Mouse (Mus musculus): ENCODE data around the gene Myo15b. TPM values are rescaled to one million over a fixed set of nuclear protein-coding genes. Genes with fewer than 3 reads are reported as not detected.
"Not testable (repeated sequence)": the region's sequence is repeated elsewhere in the genome, so short reads cannot be mapped to it uniquely, and the experiment has no call there.

Gene Myo15b
- polyA plus RNA-seq, 1 experiment from 2014 or later, result 0.12 TPM

- Histone ChIP-seq H3K4me1 (no peaks in the 10 kb centered on the region), H3K27me3 (replicated peaks) (no peaks in the 10 kb centered on the region), H3K9ac (replicated peaks) (no peak overlapping the region), H3K36me3 (no peaks in the 10 kb centered on the region), H3K4me3 (replicated peaks) (no peak overlapping the region), H3K9me3 (replicated peaks) (no peaks in the 10 kb centered on the region), H3K27ac (replicated peaks) (no peak overlapping the region), H3K4me2 (no peak overlapping the region)
- 96% methylated on average over 2 of the region's 2 CpGs for WGBS
- ATAC-seq (ENCODE audit: low FRiP score), result no peak
Measured at GRCm38 (mm10) chr11:115845819-115846218, 12.4 kb upstream of the Myo15b start.

- Histone ChIP-seq H3K4me1 (peaks cover 15% of the 10 kb centered on the region), H3K9ac (replicated peaks) (no peak overlapping the region), H3K4me2 (no peak overlapping the region), H3K27me3 (replicated peaks) (peaks cover 24% of the 10 kb centered on the region), H3K36me3 (no peaks in the 10 kb centered on the region), H3K9me3 (replicated peaks) (no peaks in the 10 kb centered on the region), H3K27ac (replicated peaks) (no peak overlapping the region), H3K4me3 (replicated peaks) (no peak overlapping the region)
- 86% methylated on average over 6 of the region's 6 CpGs for WGBS
- no peak for ATAC-seq (ENCODE audit: low FRiP score)
Measured at GRCm38 (mm10) chr11:115854674-115855073, 3.5 kb upstream of the Myo15b start.

- H3K4me2 ChIP-seq; H3K4me3 ChIP-seq (replicated peaks); H3K9me3 ChIP-seq (replicated peaks); H3K27ac ChIP-seq (replicated peaks); H3K36me3 ChIP-seq; ATAC-seq (ENCODE audit: low FRiP score); H3K9ac ChIP-seq (replicated peaks): not testable (repeated sequence)
- Histone ChIP-seq H3K27me3 (replicated peaks) (peaks cover 49% of the 10 kb centered on the region), H3K4me1 (peaks cover 20% of the 10 kb centered on the region)
- WGBS, result 96% methylated on average over 4 of the region's 4 CpGs
Measured at GRCm38 (mm10) chr11:115857146-115857545, 1.1 kb upstream of the Myo15b start.

GRCm38 (mm10) chr11:115857936-115858335, 270 bp upstream of the Myo15b start:
- no peak overlapping the region for H3K9ac ChIP-seq (replicated peaks)

GRCm38 (mm10) chr11:115859143-115859945, 1.1 kb downstream of the Myo15b start:
- peak overlapping the region; percentile 25 for H3K4me3 ChIP-seq (replicated peaks)
- H3K27ac ChIP-seq (replicated peaks), result no peak overlapping the region
- 1% methylated on average over 75 of the region's 75 CpGs for WGBS
- no peak overlapping the region for H3K9ac ChIP-seq (replicated peaks)
- no peaks in the 10 kb centered on the region for H3K9me3 ChIP-seq (replicated peaks)
- peaks cover 54% of the 10 kb centered on the region for H3K27me3 ChIP-seq (replicated peaks)
- H3K36me3 ChIP-seq, result no peaks in the 10 kb centered on the region
- peak overlapping the region; percentile 51 for H3K4me2 ChIP-seq
- H3K4me1 ChIP-seq, result peaks cover 20% of the 10 kb centered on the region
- peak; percentile 61; the same call in 1 of the 2 replicates for ATAC-seq (ENCODE audit: low FRiP score)

More at GRCm38 (mm10) chr11:115857936-115858335, 270 bp upstream of the Myo15b start:
- H3K4me3 ChIP-seq (replicated peaks), result no peak overlapping the region
- peaks cover 51% of the 10 kb centered on the region for H3K27me3 ChIP-seq (replicated peaks)
- H3K4me1 ChIP-seq, result peaks cover 20% of the 10 kb centered on the region
- no peaks in the 10 kb centered on the region for H3K9me3 ChIP-seq (replicated peaks)
- H3K36me3 ChIP-seq, result no peaks in the 10 kb centered on the region
- H3K4me2 ChIP-seq, result no peak overlapping the region
- 47% methylated on average over 13 of the region's 13 CpGs for WGBS
- no peak overlapping the region for H3K27ac ChIP-seq (replicated peaks)
- no peak for ATAC-seq (ENCODE audit: low FRiP score)

- H3K4me1 ChIP-seq, result peaks cover 13% of the 10 kb centered on the region
- WGBS, result 89% methylated on average over 8 of the region's 8 CpGs
- no peak for ATAC-seq (ENCODE audit: low FRiP score)
- no peak overlapping the region for H3K4me3 ChIP-seq (replicated peaks)
- no peak overlapping the region for H3K4me2 ChIP-seq
- H3K27me3 ChIP-seq (replicated peaks), result peaks cover 38% of the 10 kb centered on the region
- H3K9ac ChIP-seq (replicated peaks), result no peak overlapping the region
- no peaks in the 10 kb centered on the region for H3K36me3 ChIP-seq
- no peak overlapping the region for H3K27ac ChIP-seq (replicated peaks)
- H3K9me3 ChIP-seq (replicated peaks), result no peaks in the 10 kb centered on the region
Measured at GRCm38 (mm10) chr11:115863895-115864294, 5.7 kb downstream of the Myo15b start.

GRCm38 (mm10) chr11:115869393-115869792, 11.2 kb downstream of the Myo15b start:
- no peak for ATAC-seq (ENCODE audit: low FRiP score)
- Histone ChIP-seq H3K4me3 (replicated peaks) (no peak overlapping the region), H3K4me2 (no peak overlapping the region), H3K27ac (replicated peaks) (no peak overlapping the region), H3K27me3 (replicated peaks) (no peaks in the 10 kb centered on the region; the same call in 1 of the 2 replicates), H3K9me3 (replicated peaks) (no peaks in the 10 kb centered on the region), H3K9ac (replicated peaks) (no peak overlapping the region), H3K4me1 (no peaks in the 10 kb centered on the region), H3K36me3 (no peaks in the 10 kb centered on the region)
- WGBS, result 85% methylated on average over 8 of the region's 8 CpGs

GRCm38 (mm10) chr11:115872437-115872836, 14.2 kb downstream of the Myo15b start:
- H3K4me2 ChIP-seq, result no peak overlapping the region
- H3K36me3 ChIP-seq, result no peaks in the 10 kb centered on the region
- H3K4me3 ChIP-seq (replicated peaks), result no peak overlapping the region
- H3K4me1 ChIP-seq, result no peaks in the 10 kb centered on the region
- H3K27me3 ChIP-seq (replicated peaks), result no peaks in the 10 kb centered on the region
- no peak overlapping the region for H3K27ac ChIP-seq (replicated peaks)
- 57% methylated on average over 4 of the region's 4 CpGs for WGBS
- H3K9ac ChIP-seq (replicated peaks), result no peak overlapping the region
- ATAC-seq (ENCODE audit: low FRiP score), result no peak
- no peaks in the 10 kb centered on the region for H3K9me3 ChIP-seq (replicated peaks)

- Histone ChIP-seq H3K9me3 (replicated peaks) (no peaks in the 10 kb centered on the region), H3K4me2 (no peak overlapping the region), H3K36me3 (no peaks in the 10 kb centered on the region), H3K9ac (replicated peaks) (no peak overlapping the region), H3K27me3 (replicated peaks) (no peaks in the 10 kb centered on the region), H3K27ac (replicated peaks) (no peak overlapping the region), H3K4me1 (no peaks in the 10 kb centered on the region), H3K4me3 (replicated peaks) (no peak overlapping the region)
- ATAC-seq (ENCODE audit: low FRiP score), result no peak
- WGBS, result 89% methylated on average over 3 of the region's 3 CpGs
Measured at GRCm38 (mm10) chr11:115875935-115876334, 17.7 kb downstream of the Myo15b start.

GRCm38 (mm10) chr11:115876438-115876837, 18.2 kb downstream of the Myo15b start:
- no peaks in the 10 kb centered on the region for H3K4me1 ChIP-seq
- no peak overlapping the region for H3K4me3 ChIP-seq (replicated peaks)
- H3K4me2 ChIP-seq, result no peak overlapping the region
- ATAC-seq (ENCODE audit: low FRiP score), result no peak
- H3K9me3 ChIP-seq (replicated peaks), result no peaks in the 10 kb centered on the region
- H3K27me3 ChIP-seq (replicated peaks), result no peaks in the 10 kb centered on the region
- H3K9ac ChIP-seq (replicated peaks), result no peak overlapping the region
- H3K36me3 ChIP-seq, result no peaks in the 10 kb centered on the region
- no peak overlapping the region for H3K27ac ChIP-seq (replicated peaks)
- WGBS, result 84% methylated on average over 5 of the region's 5 CpGs

GRCm38 (mm10) chr11:115877174-115877755, 19.1 kb downstream of the Myo15b start:
- Histone ChIP-seq H3K4me3 (replicated peaks) (no peak overlapping the region), H3K4me1 (no peaks in the 10 kb centered on the region), H3K4me2 (no peak overlapping the region), H3K27me3 (replicated peaks) (no peaks in the 10 kb centered on the region), H3K9me3 (replicated peaks) (no peaks in the 10 kb centered on the region), H3K36me3 (no peaks in the 10 kb centered on the region), H3K27ac (replicated peaks) (no peak overlapping the region), H3K9ac (replicated peaks) (no peak overlapping the region)
- 61% methylated on average over 6 of the region's 6 CpGs for WGBS
- no peak for ATAC-seq (ENCODE audit: low FRiP score)

- ATAC-seq (ENCODE audit: low FRiP score), result no peak
- H3K27ac ChIP-seq (replicated peaks), result no peak overlapping the region
- no peak overlapping the region for H3K4me3 ChIP-seq (replicated peaks)
- H3K36me3 ChIP-seq, result no peaks in the 10 kb centered on the region
- H3K27me3 ChIP-seq (replicated peaks), result no peaks in the 10 kb centered on the region; the same call in 1 of the 2 replicates
- no peaks in the 10 kb centered on the region for H3K9me3 ChIP-seq (replicated peaks)
- no peak overlapping the region for H3K9ac ChIP-seq (replicated peaks)
- H3K4me1 ChIP-seq, result no peaks in the 10 kb centered on the region
- no peak overlapping the region for H3K4me2 ChIP-seq
- WGBS, result 84% methylated on average over 8 of the region's 8 CpGs
Measured at GRCm38 (mm10) chr11:115878071-115878470, 19.9 kb downstream of the Myo15b start.

Data from neural tube, embryonic 15.5 days (tissue).